Mouse (Mus musculus) ES-Bruce4 (cell line): Measurements from ENCODE around the gene Tescl.

Experiments used
- CTCF ChIP-seq: IDR thresholded peaks from one replicate; pipeline ENCODE4 v1.8.1; 2011; ENCODE audit warnings: low read depth, low read length
- EP300 ChIP-seq: IDR thresholded peaks from 2 replicates; pipeline ENCODE4 v1.6.1; 2011; ENCODE audit warnings: low read depth, low read length; ENCODE audit not compliant: insufficient read depth
- POLR2A ChIP-seq: IDR thresholded peaks from one replicate; pipeline ENCODE4 v1.8.1; 2011; ENCODE audit warnings: low read length; ENCODE audit not compliant: insufficient read depth

DNA sequence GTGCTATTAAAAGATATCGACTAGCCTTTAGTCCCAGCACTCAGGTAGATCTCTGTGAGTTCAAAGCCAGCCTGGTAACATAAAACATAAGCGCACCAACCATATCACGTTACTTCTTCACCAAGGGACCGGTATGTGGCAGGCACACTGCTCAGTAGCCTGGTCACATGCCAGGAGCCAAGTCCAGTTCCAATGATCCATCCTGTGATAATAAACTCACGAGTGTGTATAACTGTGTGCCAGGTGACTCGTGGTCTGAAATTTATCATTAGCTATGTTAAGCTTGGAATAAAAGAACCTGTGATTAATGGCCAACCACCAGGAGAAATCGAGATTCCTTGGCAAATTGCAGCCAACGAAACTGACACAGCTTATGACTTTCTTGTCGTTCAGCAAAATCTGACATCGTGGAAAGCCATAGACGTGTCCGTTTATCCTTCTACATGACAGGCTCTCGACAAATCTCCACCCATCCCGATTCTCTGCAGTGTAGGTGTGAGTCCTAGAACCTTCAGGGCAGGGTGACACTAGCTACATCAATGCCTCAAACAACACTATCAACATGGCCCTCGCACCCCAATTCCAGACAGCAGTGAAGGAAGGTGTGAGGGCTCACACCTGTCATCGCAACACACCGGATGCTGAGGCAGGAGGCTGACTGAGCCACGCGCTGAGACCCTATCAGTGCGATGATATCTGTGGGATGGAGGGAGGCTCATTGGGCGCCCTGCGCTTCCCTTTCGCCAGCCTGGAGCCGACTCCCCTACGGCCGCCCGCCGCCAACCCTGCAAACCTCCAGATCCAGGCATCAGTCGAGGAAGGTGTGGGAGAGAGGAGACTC lies 17.8 kb downstream of the Tescl start:
- TF ChIP-seq POLR2A (no peak), EP300 (no peak), CTCF (no peak)
